Mouse (Mus musculus) CD4-positive, CD25-positive, alpha-beta regulatory T cell, adult 4 months (primary cell): Measurements from ENCODE around the gene B3gnt9. TPM values are rescaled to one million over a fixed set of nuclear protein-coding genes. Genes with fewer than 3 reads are reported as not detected.
A peak's percentile ranks its signal among the peaks of the same experiment; 100 is the strongest.
"Not testable (repeated sequence)": the region's sequence is repeated elsewhere in the genome, so short reads cannot be mapped to it uniquely, and the experiment has no call there.

Source experiments
- ATAC-seq: one replicate; pipeline ENCODE4 v1.8.0; 2017
- polyA plus RNA-seq, 2 experiments: library from polyadenylated mRNA; unstranded; fragments of 100-300 nt; shearing (Covaris generic); gene quantifications; one replicate each; pipeline ENCODE4 v1.2.1; 2017

B3gnt9 gene
- polyA plus RNA-seq, 2 experiments from 2014 or later, result 0.33 to 0.47 TPM

GRCm38 (mm10) chr8:105258911-105259720 lies 4.2 kb upstream of the B3gnt9 start:
- no peak for ATAC-seq

- ATAC-seq, result no peak
Measured at GRCm38 (mm10) chr8:105257318-105258114, 2.6 kb upstream of the B3gnt9 start.

GRCm38 (mm10) chr8:105254152-105254965 lies 594 bp downstream of the B3gnt9 start:
- peak; percentile 88 for ATAC-seq

- ATAC-seq, result no peak
Measured at GRCm38 (mm10) chr8:105253766-105254151, 1.2 kb downstream of the B3gnt9 start.

- ATAC-seq, result no peak
Measured at GRCm38 (mm10) chr8:105252680-105253537, 2.0 kb downstream of the B3gnt9 start.

GRCm38 (mm10) chr8:105251954-105252353 lies 3.0 kb downstream of the B3gnt9 start:
- no peak for ATAC-seq

- no peak for ATAC-seq
Measured at GRCm38 (mm10) chr8:105241016-105241415, 13.9 kb downstream of the B3gnt9 start.

GRCm38 (mm10) chr8:105237442-105238142 lies 17.4 kb downstream of the B3gnt9 start:
- ATAC-seq, result no peak

GRCm38 (mm10) chr8:105235206-105235605 lies 19.7 kb downstream of the B3gnt9 start:
- ATAC-seq, result no peak

GRCm38 (mm10) chr8:105233126-105233935 lies 21.6 kb downstream of the B3gnt9 start:
- ATAC-seq, result no peak

GRCm38 (mm10) chr8:105232321-105232693 lies 22.6 kb downstream of the B3gnt9 start:
- not testable (repeated sequence) for ATAC-seq

GRCm38 (mm10) chr8:105231503-105232320 lies 23.2 kb downstream of the B3gnt9 start:
- no peak for ATAC-seq

GRCm38 (mm10) chr8:105225917-105226316 lies 29.0 kb downstream of the B3gnt9 start:
- ATAC-seq, result no peak

GRCm38 (mm10) chr8:105225272-105225593 lies 29.7 kb downstream of the B3gnt9 start:
- peak; percentile 54 for ATAC-seq

GRCm38 (mm10) chr8:105224413-105225271 lies 30.3 kb downstream of the B3gnt9 start, which contains the start of gene D230025D16Rik:
Gene D230025D16Rik, plus strand, starts transcription at chr8:105225145.
- peak; percentile 92 for ATAC-seq

- no peak for ATAC-seq
Measured at GRCm38 (mm10) chr8:105223850-105224249, 31.1 kb downstream of the B3gnt9 start.

GRCm38 (mm10) chr8:105217926-105218522 lies 36.9 kb downstream of the B3gnt9 start:
- peak; percentile 83 for ATAC-seq

- no peak for ATAC-seq
Measured at GRCm38 (mm10) chr8:105214104-105214503, 40.8 kb downstream of the B3gnt9 start.
